Mouse (Mus musculus): Measurements from ENCODE around the gene Ralbp1.

The Ralbp1 gene

DNA sequence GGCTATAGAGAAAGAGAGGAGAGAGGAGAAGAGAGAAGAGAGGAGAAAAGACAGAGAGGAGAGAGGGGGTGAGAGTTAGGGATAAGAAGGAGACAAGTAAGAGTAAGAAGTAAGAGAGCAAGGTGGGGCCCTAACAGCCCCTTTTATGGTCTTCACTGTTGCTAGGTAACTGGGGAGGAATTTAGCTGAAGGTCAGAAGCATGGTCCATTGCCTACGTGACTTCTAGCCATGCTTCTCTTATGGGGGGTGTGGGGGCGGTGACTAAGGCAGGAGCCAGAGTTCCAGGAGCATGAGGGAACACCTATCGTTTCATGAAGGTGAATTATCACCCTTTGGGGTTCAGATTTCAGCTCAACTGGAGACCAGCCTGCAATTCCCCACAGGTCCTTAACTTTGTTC is 10.4 kb upstream of the Ralbp1 start:
- no peak for DNase-seq (ENCODE audit: low read depth)

DNA sequence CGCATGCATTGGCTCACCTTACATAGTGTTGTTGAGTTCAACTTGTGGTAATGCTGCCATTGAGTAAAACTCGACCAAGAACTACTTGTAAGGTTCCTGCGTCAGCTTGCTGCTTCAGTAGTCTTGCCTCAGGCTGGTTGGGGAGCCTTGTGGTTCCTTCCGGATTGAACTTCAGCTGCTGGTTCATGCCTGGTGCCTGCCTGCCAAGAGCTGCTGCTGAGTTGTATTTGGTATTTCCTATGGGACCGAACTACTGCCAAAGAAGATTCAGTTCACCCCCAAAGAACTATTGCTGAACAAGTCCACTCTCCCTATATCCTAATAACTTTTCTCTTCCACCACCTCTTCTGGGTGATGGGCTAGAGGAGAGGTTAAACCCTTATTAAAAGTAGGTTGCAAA is 3.9 kb upstream of the Ralbp1 start:
- peak; percentile 57 for DNase-seq (ENCODE audit: low read depth)

DNA sequence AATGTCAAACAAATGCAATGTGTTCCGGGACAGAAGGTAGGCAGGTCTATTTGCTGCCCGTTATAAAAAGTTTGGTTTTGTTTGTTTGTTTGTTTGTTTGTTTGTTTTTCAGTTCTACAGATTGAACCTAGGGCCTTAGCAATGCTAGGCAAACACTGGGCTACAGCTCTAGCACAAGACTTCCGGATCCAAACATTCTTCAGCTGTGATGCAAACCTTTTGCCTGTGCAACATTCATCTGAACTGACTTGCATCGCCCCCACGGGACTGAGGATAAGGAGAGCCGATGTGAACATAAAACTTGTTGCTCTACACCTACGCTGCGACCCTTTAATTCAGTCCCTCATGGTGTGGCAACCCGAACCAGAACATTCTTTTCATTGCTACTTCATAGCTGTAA is 973 bp upstream of the Ralbp1 start:
- DNase-seq (ENCODE audit: low read depth): peak; percentile 82

DNA sequence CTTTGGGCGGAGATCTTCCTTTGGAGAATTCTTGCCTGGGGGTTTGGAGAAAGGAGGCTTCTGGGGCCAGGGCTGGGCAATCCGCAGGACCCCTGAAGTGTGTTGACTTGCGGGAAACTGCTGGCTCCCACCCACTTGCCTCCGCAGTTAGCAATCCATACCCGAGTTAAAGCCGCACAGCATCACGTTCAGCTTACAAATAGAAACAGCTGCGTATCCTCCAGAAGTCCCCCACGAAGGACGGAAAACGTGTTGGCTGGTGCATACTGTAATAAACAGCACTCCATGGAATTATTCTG is 251 bp downstream of the Ralbp1 start:
- no peak for DNase-seq (ENCODE audit: low read depth)

DNA sequence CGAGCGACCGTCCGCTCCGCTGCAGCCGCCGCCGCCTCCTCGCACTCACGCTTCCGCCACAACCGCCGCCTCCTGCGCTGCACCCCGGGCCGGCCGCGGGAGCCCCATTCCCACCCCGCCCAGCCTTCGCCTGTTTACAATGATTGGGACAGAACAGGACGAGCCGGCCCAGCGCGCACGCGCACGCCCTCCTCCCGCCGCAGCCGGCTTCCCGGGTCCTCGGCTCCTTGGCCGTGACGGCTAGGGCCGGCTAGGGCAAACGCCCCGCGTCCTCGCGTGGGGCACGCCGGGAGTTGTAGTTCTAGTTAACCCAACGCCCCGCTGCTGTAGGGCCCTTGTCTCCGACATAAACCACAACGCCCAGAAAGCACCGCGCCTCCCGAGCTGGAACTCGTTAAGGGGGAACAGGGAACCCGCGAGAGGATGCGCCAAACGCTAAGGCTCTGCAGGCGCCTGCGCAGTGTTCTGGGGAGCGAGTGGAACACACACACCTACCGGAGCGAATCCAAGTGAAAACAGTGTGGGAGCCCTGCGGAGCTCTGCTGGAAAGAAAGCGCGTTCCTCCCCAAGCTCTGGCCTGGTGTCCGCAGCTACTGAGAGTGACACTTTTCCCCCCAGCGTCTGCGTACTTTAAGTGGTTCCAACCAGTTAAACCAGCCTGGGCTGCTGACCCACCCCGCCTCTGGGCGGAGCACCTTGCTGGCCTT is 754 bp downstream of the Ralbp1 start:
- DNase-seq (ENCODE audit: low read depth): peak; percentile 100

DNA sequence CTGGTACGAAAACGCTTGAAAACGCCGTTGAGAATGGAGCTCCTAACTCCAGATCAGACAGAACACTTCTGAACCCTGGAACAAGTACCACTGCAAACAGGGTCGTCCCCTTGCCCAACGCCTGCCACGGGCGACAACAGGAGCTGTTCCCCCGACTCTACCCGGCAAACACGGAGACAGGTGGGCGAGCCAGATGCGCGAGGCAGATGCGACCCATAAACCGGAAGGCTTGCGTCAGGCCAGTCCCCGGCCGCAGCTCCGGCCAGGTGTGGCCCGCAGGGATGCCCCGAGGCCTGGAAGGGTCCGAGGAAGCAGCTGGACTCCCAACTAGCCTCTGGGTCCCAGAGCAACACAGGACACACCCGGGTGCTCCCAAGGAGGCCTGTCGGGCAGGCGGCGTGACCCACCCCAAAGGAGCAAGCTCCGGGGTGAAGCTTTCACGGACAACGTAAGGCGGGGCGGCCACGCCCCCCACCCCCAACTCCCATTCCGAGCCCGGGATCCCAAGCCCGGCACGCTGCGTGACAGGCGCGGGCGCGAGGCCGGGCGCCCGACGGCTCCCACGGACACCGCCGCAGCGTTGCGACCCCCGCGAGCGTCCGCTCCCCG is 1.4 kb downstream of the Ralbp1 start:
- DNase-seq (ENCODE audit: low read depth): peak; percentile 64

DNA sequence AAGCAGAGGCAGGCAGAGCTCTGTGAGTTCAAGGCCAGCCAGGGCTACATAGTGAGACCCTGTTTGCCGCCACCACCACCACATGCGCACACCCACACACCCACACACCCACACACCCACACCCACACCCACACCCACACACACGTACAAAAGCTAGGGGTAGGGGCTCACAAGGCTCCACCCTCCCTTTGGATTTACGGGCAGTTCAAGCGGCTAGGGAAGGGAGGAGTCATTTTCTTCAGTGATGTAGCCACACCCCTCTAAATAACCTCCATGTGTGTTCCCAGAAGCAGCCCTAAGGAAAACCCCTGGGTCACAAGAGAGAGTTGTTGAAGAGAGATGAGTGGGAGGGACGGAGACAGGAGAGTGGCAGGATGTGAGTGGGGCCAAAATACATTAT is 8.6 kb downstream of the Ralbp1 start:
- no peak for DNase-seq (ENCODE audit: low read depth)

DNA sequence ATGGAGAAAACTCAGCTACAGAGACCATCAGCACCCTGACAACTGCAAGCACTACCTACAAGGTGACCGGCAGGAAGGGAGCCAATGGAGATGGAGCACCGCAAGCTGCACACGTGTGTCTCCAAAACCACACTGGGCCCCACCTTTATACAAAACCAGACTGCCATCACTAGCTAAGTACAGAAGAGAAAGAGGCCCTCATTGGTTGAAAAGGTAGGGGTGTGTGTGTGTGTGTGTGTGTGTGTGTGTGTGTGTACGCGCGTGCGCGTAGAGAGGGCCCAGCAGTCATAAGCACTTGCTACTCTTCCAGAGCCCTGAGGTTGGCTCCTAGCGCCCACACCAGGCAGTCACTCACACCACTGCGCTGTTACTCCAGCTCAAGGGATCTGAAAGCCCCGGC is 11.8 kb downstream of the Ralbp1 start:
- no peak for DNase-seq (ENCODE audit: low read depth)

DNA sequence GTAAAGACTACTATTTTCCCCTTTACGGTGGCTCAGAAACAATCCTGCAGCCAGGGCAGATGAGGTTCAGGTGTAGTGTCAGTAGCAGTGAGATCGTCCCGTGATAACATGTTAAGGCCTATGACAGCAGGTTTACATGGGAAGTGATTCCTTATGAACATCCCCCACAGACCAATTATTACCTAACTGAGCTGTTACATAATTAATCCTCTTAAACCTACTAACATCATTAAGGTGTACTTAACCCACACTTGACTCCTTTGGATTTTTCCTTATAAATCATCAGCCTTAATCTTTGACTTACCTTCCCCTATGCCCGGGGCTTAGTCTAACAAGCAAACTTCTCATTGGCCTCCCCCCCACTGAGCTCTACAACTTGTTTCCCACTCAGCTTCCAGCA is 12.4 kb downstream of the Ralbp1 start:
- DNase-seq (ENCODE audit: low read depth): no peak

DNA sequence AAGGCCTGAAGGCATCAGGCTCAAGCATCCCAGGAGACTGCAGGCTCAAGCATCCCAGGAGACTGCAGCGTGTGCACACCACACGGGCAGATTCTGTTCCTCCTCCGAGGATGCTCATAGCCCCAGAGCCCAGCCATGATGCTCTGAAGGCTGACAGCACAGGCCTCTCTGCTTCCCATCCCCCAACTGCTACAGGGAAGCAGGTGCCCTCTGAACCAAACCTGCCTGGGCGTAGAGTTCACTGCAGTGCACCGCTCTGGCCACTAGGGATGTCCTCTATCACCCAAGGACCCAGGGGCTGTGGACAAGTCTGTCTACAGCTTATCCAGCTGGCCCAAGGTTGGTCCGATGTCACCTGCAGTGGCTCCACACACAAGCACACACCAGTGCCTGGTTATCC is 12.9 kb downstream of the Ralbp1 start:
- DNase-seq (ENCODE audit: low read depth): no peak

DNA sequence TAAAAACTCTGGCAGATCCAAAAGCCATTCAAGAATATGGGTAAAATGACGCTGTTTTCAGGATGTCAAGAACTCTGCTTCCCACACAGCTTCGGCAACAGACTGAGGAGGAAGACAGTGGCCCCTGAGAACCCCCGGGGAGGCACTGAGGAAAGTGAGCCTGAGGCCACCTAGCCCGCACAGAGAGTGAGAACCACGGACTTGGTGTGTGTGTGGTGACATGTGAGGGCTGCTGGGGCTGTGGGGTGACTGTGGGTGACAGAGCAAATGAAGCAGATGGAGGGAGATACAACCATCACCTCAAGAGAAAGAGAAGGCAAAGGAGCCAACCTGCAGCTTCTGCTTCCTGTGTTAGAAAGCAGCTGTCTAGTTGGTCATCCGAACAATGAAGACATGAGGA is 13.5 kb downstream of the Ralbp1 start:
- DNase-seq (ENCODE audit: low read depth): no peak

DNA sequence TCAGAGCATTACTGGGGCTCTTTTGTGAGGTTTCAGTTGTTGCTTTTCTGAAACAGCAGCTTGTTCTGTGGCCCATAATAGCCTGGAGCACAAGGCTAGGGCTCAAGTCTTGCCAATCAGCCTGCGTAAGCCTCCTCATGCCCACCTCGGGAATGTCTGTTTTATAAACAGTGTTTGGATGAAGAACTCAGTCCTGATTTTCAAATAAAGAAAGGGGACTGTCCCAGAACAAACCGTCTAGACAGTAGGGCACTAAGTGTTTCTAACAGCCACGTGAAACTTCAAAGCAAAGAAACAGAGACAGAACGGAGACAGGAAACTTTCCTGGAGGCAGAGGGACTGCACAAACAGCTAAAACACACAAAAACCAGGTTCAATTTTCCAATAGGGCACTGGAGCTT is 14.0 kb downstream of the Ralbp1 start:
- no peak for DNase-seq (ENCODE audit: low read depth)

DNA sequence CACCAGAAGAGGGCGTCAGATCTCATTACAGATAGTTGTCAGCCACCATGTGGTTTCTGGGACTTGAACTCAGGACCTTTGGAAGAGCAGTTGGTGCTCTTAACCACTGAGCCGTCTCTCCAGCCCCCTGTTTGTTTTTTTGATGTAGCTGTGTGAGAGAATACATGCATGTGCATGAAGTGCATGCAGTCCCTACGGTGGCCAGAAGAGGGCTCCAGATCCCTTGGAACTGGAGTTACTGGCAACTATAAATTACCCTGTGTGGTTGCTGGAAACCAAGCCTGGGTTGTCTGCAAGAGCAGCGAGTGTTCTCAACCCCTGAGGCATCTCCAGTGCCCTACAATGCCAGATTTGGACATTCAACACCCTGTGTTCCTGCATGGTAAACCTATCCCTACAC is 15.5 kb downstream of the Ralbp1 start:
- DNase-seq (ENCODE audit: low read depth): peak; percentile 77

DNA sequence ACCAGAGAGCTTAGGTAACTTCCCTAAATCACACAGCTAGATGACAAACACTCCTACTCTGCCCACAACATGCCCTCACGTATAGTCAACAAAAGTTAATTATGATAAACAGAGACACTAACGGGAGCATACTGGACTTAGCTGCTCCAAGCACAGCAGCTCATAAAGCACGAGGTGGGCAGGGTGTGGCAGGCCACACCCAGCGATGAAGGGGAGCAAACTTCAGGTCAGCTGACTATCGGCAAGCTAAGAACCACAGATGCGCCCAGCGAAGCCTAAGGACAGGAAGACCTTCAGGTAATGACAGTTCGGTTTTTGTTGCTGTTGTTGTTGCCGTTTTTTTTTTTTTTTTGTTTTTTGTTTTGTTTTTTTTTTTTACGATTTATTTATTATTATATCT is 15.9 kb downstream of the Ralbp1 start:
- no peak for DNase-seq (ENCODE audit: low read depth)

DNA sequence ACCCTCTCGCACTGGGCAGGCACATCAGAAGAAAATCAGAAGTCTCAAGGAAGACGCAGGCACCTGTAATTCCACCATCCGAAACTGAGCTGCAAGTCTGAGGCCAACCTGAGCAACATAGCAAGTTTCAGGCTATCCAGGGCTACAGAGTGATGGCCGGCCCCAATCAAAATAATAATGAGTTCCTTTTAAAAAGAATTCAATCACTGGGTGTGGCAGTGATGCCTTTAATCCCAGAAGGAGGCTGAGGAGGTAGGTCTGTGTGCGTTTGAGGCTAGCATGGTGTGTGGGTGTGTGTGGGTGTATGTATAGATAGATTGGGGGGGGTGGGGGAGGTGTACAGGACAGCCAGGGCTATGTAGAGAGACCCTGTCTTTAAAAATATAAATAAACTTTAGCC is 17.6 kb downstream of the Ralbp1 start:
- DNase-seq (ENCODE audit: low read depth): no peak

DNA sequence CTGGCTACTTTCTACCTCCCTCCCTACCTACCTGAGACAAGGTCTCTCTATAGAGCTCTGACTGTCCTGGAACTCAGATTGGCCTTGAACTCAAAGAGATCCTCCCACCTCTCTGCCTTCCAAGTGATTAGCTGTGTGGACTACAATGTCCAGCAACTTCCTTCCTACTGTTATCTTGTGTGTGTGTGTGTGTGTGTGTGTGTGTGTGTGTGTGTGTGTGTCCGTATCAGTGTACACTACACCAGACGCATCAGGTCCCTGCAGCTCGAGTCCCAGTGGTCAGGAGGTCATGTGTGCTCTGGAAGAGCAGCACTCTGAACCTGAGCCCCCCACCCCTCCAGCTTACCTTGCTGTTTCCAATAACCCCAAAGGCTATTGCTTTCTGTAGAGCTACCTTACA is 19.4 kb downstream of the Ralbp1 start:
- no peak for DNase-seq (ENCODE audit: low read depth)

DNA sequence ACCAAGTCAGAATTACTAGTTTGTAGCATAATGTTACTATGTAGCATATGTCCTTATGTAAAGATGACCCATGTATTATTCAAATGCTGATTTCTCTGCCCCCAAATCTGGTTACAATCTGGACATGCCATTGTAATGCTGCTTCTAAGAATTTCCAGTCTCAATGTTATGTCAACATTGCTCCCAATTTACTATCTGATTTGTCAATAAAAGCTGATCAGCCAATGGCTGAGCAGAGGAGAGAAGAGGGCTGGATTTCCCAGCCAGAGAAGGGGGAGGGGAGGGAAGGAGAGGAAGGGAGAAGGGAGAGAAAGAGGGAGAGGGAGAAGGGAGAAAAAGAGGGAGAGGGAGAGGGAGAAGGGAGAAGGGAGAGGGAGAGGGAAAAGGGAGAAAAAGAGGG is 20.3 kb downstream of the Ralbp1 start:
- DNase-seq (ENCODE audit: low read depth): no peak

DNA sequence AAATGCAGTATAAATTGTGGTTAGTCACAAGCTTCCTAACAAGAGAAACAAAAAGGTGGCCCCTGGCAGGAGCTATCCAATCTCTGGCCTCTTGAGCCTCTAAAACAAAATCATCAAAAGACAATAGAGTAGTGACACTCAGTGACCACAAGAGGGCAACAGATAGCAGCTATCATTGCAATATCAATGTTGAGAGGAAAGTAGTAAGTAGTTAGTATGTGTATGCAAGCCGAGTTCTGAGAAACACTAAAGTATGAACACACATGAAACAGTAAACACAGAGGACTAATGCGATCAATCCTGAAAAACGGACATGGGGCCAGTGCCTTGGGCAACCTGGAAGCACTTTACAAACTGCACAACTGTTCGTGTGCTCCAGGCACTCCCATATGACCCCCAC is 20.9 kb downstream of the Ralbp1 start:
- DNase-seq (ENCODE audit: low read depth): peak; percentile 84

DNA sequence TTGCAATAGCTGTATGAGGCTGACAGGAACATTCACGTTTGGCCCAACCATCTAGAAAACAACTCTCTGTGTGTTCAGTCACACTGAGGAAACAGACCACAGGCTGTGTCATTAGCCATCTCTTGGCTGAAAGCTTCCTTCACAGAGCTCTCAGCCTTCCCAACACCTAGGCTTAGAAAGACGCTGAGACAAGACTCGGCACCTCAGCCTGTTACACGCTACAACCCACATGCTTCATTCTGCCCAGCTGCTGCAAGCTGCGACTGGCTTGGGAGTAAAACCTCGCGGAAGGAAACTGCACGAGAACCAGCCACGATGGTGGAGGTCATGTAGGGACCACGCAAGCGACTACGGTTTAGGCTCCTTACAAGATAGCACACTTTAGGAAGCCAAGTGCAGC is 21.8 kb downstream of the Ralbp1 start:
- no peak for DNase-seq (ENCODE audit: low read depth)

DNA sequence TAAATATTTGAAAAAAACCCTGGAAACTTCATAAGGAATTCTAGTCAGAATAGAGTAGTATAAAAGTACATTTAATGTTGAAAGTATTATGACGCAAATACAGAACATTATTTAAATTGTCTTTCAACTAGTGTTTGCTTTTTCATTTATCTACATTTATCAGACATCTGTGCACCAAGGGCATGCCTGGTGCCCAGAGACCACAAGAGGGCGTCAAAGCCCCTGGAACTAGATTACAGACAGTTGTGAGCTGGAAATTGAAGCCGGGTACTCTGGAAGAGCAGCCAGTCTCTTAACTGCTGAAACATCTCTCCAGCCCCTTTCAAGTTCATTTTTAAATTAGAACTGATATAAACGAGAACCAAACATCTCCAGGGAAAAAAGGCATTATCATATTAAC is 23.0 kb downstream of the Ralbp1 start:
- no peak for DNase-seq (ENCODE audit: low read depth)

DNA sequence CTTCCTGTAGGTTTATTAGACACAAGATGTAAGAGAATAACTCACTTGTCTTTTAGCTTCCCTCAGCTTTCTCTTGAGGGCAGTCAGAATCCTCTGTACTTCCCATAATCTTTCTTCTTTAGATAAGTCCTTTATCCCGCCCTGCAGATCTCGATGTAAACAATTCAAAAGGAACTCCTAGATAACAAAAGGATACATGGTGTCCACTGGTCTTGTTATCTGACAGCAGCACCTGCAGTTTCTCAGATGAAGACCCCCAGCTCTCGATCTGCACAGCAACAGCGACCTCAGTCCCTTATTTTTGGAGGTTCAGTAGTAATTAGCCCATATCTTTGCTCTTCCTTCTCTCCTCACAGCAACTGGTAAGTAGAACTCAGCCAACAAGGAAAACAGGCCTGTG is 28.0 kb downstream of the Ralbp1 start:
- DNase-seq (ENCODE audit: low read depth): no peak

DNA sequence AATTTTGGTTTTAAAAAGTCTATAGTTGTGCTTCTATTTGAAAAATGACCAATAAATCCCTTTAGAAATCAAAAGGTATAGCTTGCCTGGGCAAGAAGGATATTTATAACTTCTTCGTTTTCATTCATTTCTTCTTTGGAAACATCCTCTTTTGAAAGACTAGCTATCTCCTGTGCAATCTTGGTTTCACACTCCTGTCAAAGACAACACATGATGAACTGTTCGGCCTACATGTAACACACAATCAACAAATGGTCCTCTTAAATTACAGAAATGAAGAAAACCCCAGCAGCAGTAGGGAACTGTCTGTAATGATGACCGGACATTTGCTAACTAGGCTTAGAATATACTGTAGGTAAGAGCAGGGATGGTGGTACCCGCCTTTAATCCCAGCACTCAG is 31.6 kb downstream of the Ralbp1 start:
- DNase-seq (ENCODE audit: low read depth): no peak

DNA sequence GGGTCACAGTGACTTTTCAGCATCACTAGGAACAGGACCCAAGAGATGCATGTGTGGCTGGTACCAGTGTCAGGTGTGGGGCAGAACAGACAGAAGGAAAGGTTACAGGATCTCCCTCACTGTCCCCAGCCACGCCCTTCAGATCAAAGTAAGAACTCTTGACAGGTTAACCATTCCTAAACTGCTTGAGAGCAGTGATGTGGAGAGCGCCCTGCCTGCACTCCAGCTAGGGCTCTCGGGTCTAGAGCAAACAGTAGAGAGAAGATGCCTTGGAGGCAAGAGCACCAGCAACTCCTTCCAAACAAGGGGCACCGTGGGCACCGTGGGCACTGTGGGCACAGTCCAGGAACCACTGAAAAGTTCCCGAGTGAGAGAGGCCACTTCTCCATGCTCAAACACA is 32.3 kb downstream of the Ralbp1 start:
- no peak for DNase-seq (ENCODE audit: low read depth)

DNA sequence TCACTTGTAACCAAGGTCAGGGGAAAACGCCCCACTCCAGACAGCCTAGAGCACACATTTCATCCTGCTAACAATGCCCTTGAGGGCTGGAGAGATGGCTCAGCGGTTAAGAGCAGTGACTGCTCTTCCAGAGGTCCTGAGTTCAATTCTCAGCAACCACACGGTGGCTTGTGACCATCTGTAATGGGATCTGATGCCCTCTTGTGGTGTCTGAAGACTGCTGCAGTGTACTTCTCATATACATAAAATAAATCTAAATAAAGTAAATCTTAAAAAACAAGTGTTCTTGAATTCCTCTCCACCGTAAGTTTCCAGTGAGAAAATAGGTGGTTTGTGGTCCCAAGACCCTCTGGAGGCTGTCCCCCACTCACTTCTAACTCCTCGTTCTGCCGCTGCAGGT is 33.8 kb downstream of the Ralbp1 start:
- DNase-seq (ENCODE audit: low read depth): peak; percentile 26

DNA sequence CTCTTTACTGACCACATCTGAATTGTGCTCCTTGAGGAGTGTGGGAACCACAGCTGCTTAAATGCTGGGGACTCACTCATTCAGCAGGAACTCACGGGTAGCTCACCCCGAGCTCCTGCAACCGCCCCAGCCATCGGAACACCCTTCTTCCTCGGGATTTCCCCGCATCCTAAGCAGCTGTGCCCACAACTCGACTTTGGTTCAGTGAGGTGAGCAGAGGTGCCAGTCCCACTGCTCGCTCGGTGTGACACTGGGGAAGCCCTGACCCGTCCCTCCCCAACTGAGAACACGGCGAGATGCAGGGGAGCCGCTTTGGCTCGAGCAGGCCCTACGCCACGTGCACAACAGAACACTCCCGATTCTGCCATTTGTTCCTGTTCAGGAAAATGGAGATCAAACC is 35.1 kb downstream of the Ralbp1 start:
- no peak for DNase-seq (ENCODE audit: low read depth)

All from NIH3T3 (cell line).